Mouse (Mus musculus) embryonic facial prominence, embryonic 13.5 days (tissue): ENCODE data around the gene Mep1a. TPM values are rescaled to one million over a fixed set of nuclear protein-coding genes. Genes with fewer than 3 reads are reported as not detected.
"Not testable (repeated sequence)": the region's sequence is repeated elsewhere in the genome, so short reads cannot be mapped to it uniquely, and the experiment has no call there.

Source experiments
- ATAC-seq: fragments of 200-750 bp; cut with Nextera tagmentation; 2 replicates; pipeline ENCODE4 v1.8.0; 2017; ENCODE audit warnings: low read depth; ENCODE audit not compliant: insufficient number of reproducible peaks, insufficient read depth, low FRiP score, low TSS enrichment
- H3K27ac ChIP-seq: fragments of 300-500 bp; sonication (generic); 2 replicates; pipeline ENCODE4 v1.5.1; 2015; ENCODE audit warnings: moderate library complexity, mild to moderate bottlenecking, inconsistent platforms
- H3K27me3 ChIP-seq: fragments of 300-500 bp; sonication (generic); 2 replicates; pipeline ENCODE4 v1.6.1; 2015; ENCODE audit warnings: mild to moderate bottlenecking, inconsistent platforms
- H3K36me3 ChIP-seq: fragments of 300-500 bp; sonication (generic); 2 replicates; pipeline ENCODE4 v1.6.1; 2015; ENCODE audit warnings: mild to moderate bottlenecking, inconsistent platforms
- H3K4me1 ChIP-seq: fragments of 300-500 bp; sonication (generic); 2 replicates; pipeline ENCODE4 v1.6.1; 2015; ENCODE audit warnings: inconsistent platforms
- H3K4me2 ChIP-seq: fragments of 300-500 bp; sonication (generic); 2 replicates; pipeline ENCODE4 v1.6.1; 2015; ENCODE audit warnings: moderate library complexity, mild to moderate bottlenecking, inconsistent platforms
- H3K4me3 ChIP-seq: fragments of 300-500 bp; sonication (generic); 2 replicates; pipeline ENCODE4 v1.5.1; 2015; ENCODE audit warnings: mild to moderate bottlenecking, inconsistent platforms
- H3K9ac ChIP-seq: fragments of 300-500 bp; sonication (generic); 2 replicates; pipeline ENCODE4 v1.6.1; 2015; ENCODE audit warnings: mild to moderate bottlenecking, inconsistent platforms
- H3K9me3 ChIP-seq: fragments of 300-500 bp; sonication (generic); 2 replicates; pipeline ENCODE4 v1.6.1; 2016; ENCODE audit warnings: inconsistent platforms
- WGBS: fragments of 180-500 bp; shearing (Covaris S2); methylation state at CpG from one replicate; pipeline ENCODE4 v1.1.7; 2015; ENCODE audit warnings: mixed read lengths; 5-methylcytosine and 5-hydroxymethylcytosine counted together
- polyA plus RNA-seq: library from polyadenylated mRNA; unstranded; fragments of >200 nt; fragmentation: Nextera tagmentation; extraction: Ambion mirVana; gene quantifications from 2 replicates; pipeline ENCODE4 v1.2.1, GENCODE M21; 2015

Gene Mep1a
- 0.18 and 1.6 TPM in 2 replicates for polyA plus RNA-seq

- 87% methylated on average over 9 of the region's 9 CpGs for WGBS
- H3K4me1 ChIP-seq = no peaks in the 10 kb centered on the region
- no peak within 1 kb of the TSS for H3K9ac ChIP-seq
- no peak within 1 kb of the TSS for H3K27ac ChIP-seq
- no peak within 1 kb of the TSS for H3K4me2 ChIP-seq
- no peak within 1 kb of the TSS for H3K4me3 ChIP-seq
- H3K27me3 ChIP-seq = no peaks in the 10 kb centered on the region
- H3K36me3 ChIP-seq = no peaks in the 10 kb centered on the region
- no peak for ATAC-seq
- H3K9me3 ChIP-seq = no peaks in the 10 kb centered on the region
Measured at GRCm38 (mm10) chr17:43502592-43502991, at the start of gene Mep1a. Mep1a (minus strand) TSS chr17:43502812.

GRCm38 (mm10) chr17:43551122-43551630, 48.6 kb upstream of the Mep1a start:
- no peak overlapping the region for H3K9ac ChIP-seq
- H3K9me3 ChIP-seq = no peaks in the 10 kb centered on the region
- H3K36me3 ChIP-seq = no peaks in the 10 kb centered on the region
- no peak overlapping the region for H3K27ac ChIP-seq
- no peaks in the 10 kb centered on the region for H3K4me1 ChIP-seq
- WGBS = 28% methylated on average over 3 of the region's 3 CpGs
- H3K27me3 ChIP-seq = no peaks in the 10 kb centered on the region
- H3K4me2 ChIP-seq = no peak overlapping the region
- ATAC-seq = no peak
- H3K4me3 ChIP-seq = no peak overlapping the region

- no peak overlapping the region for H3K4me3 ChIP-seq
- no peak for ATAC-seq
- no peak overlapping the region for H3K9ac ChIP-seq
- 82% methylated on average over 4 of the region's 4 CpGs for WGBS
- no peaks in the 10 kb centered on the region for H3K4me1 ChIP-seq
- H3K4me2 ChIP-seq = no peak overlapping the region
- no peak overlapping the region for H3K27ac ChIP-seq
- no peaks in the 10 kb centered on the region for H3K36me3 ChIP-seq
- H3K27me3 ChIP-seq = no peaks in the 10 kb centered on the region
- H3K9me3 ChIP-seq = no peaks in the 10 kb centered on the region
Measured at GRCm38 (mm10) chr17:43544040-43544439, 41.4 kb upstream of the Mep1a start.

GRCm38 (mm10) chr17:43543539-43543938, 40.9 kb upstream of the Mep1a start, which contains the start of gene Ankrd66:
Ankrd66 (minus strand) TSS chr17:43543639.
- ATAC-seq = no peak
- no peaks in the 10 kb centered on the region for H3K36me3 ChIP-seq
- no peaks in the 10 kb centered on the region for H3K27me3 ChIP-seq
- H3K9me3 ChIP-seq = no peaks in the 10 kb centered on the region
- H3K4me2 ChIP-seq = no peak within 1 kb of the TSS
- no peak within 1 kb of the TSS for H3K9ac ChIP-seq
- H3K4me1 ChIP-seq = no peaks in the 10 kb centered on the region
- WGBS = 89% methylated on average over 1 of the region's 1 CpGs
- no peak within 1 kb of the TSS for H3K4me3 ChIP-seq
- no peak within 1 kb of the TSS for H3K27ac ChIP-seq

GRCm38 (mm10) chr17:43538767-43539166, 36.2 kb upstream of the Mep1a start:
- 85% methylated on average over 3 of the region's 3 CpGs for WGBS
- no peak overlapping the region for H3K4me3 ChIP-seq

GRCm38 (mm10) chr17:43536841-43537240, 34.2 kb upstream of the Mep1a start:
- H3K9ac ChIP-seq, H3K4me2 ChIP-seq, H3K36me3 ChIP-seq, H3K4me1 ChIP-seq, ATAC-seq, H3K27ac ChIP-seq, H3K27me3 ChIP-seq, H3K9me3 ChIP-seq, H3K4me3 ChIP-seq: not testable (repeated sequence)
- WGBS = 89% methylated on average over 6 of the region's 6 CpGs

More at GRCm38 (mm10) chr17:43538767-43539166, 36.2 kb upstream of the Mep1a start:
- Histone ChIP-seq H3K9me3 (no peaks in the 10 kb centered on the region), H3K4me1 (peaks cover 9% of the 10 kb centered on the region), H3K27me3 (no peaks in the 10 kb centered on the region; the same call in 1 of the 2 replicates), H3K4me2 (no peak overlapping the region), H3K27ac (no peak overlapping the region), H3K36me3 (no peaks in the 10 kb centered on the region), H3K9ac (no peak overlapping the region)
- ATAC-seq = no peak

- Histone ChIP-seq H3K9me3 (no peaks in the 10 kb centered on the region), H3K9ac (peak overlapping the region; percentile 58), H3K27me3 (no peaks in the 10 kb centered on the region; the same call in 1 of the 2 replicates), H3K4me2 (peak overlapping the region; percentile 57), H3K27ac (peak overlapping the region; percentile 33; the same call in 1 of the 2 replicates), H3K36me3 (no peaks in the 10 kb centered on the region), H3K4me3 (peak overlapping the region; percentile 34), H3K4me1 (peaks cover 9% of the 10 kb centered on the region)
- WGBS = 12% methylated on average over 23 of the region's 23 CpGs
- ATAC-seq = peak; percentile 69; the same call in 1 of the 2 replicates
Measured at GRCm38 (mm10) chr17:43534362-43535222, 32.0 kb upstream of the Mep1a start.

GRCm38 (mm10) chr17:43531192-43531591, 28.6 kb upstream of the Mep1a start:
- Histone ChIP-seq H3K4me3 (no peak overlapping the region), H3K36me3 (no peaks in the 10 kb centered on the region), H3K27me3 (no peaks in the 10 kb centered on the region), H3K9ac (no peak overlapping the region), H3K9me3 (no peaks in the 10 kb centered on the region), H3K4me2 (no peak overlapping the region), H3K27ac (no peak overlapping the region), H3K4me1 (peaks cover 9% of the 10 kb centered on the region)
- WGBS = 93% methylated on average over 4 of the region's 4 CpGs
- ATAC-seq = no peak

GRCm38 (mm10) chr17:43530507-43530906, 27.9 kb upstream of the Mep1a start:
- no peak overlapping the region for H3K4me2 ChIP-seq
- no peak overlapping the region for H3K4me3 ChIP-seq
- no peaks in the 10 kb centered on the region for H3K9me3 ChIP-seq
- no peak overlapping the region for H3K9ac ChIP-seq
- WGBS = 69% methylated on average over 2 of the region's 2 CpGs
- H3K36me3 ChIP-seq = no peaks in the 10 kb centered on the region
- peaks cover 9% of the 10 kb centered on the region for H3K4me1 ChIP-seq
- H3K27ac ChIP-seq = no peak overlapping the region
- no peaks in the 10 kb centered on the region for H3K27me3 ChIP-seq
- no peak for ATAC-seq

GRCm38 (mm10) chr17:43520166-43520565, 17.6 kb upstream of the Mep1a start:
- Histone ChIP-seq H3K27ac (no peak overlapping the region), H3K9me3 (no peaks in the 10 kb centered on the region), H3K4me1 (no peaks in the 10 kb centered on the region), H3K4me2 (no peak overlapping the region), H3K9ac (no peak overlapping the region), H3K36me3 (no peaks in the 10 kb centered on the region), H3K4me3 (no peak overlapping the region), H3K27me3 (peaks cover 9% of the 10 kb centered on the region; the same call in 1 of the 2 replicates)
- ATAC-seq = no peak
- 82% methylated on average over 3 of the region's 3 CpGs for WGBS

- ATAC-seq = no peak
- no peak overlapping the region for H3K27ac ChIP-seq
- no peak overlapping the region for H3K4me2 ChIP-seq
- H3K4me3 ChIP-seq = no peak overlapping the region
- H3K9me3 ChIP-seq = 0 out of 2 replicates have a peak, but pooled peaks cover 5% of the 10 kb centered on the region
- 27% methylated on average over 18 of the region's 18 CpGs for WGBS
- no peaks in the 10 kb centered on the region for H3K36me3 ChIP-seq
- H3K9ac ChIP-seq = no peak overlapping the region
- H3K27me3 ChIP-seq = peaks cover 9% of the 10 kb centered on the region; the same call in 1 of the 2 replicates
- H3K4me1 ChIP-seq = no peaks in the 10 kb centered on the region
Measured at GRCm38 (mm10) chr17:43518644-43519409, 16.2 kb upstream of the Mep1a start.
